Mouse (Mus musculus) heart, postnatal 25 days (tissue): ENCODE results near the gene Copz1. TPM values are rescaled to one million over a fixed set of nuclear protein-coding genes. Genes with fewer than 3 reads are reported as not detected.

Experiments used
- DNase-seq: peaks from one replicate; pipeline ENCODE4 v3.0.0; 2022; ENCODE audit warnings: low spot score
- intact Hi-C: fragments of 180-260 bp; cut with DNase I; formaldehyde crosslinking; loops from one replicate; pipeline ENCODE4 v1.15.1; 2025
- total RNA-seq, 2 experiments: library from RNA; stranded (reverse); gene quantifications; 2 replicates each; pipeline ENCODE4 v1.2.3; 2021

The Copz1 gene
- total RNA-seq, 2 experiments from 2014 or later: 51.8 to 53.4 TPM

- peak; percentile 81 for DNase-seq
- intact Hi-C loops: no loop called here
Measured at GRCm38 (mm10) chr15:103323455-103324247, 51.1 kb downstream of the Copz1 start.

GRCm38 (mm10) chr15:103333081-103333615 is 60.6 kb downstream of the Copz1 start:
- intact Hi-C loops: no loop called here
- DNase-seq: no peak

- DNase-seq: no peak
Measured at GRCm38 (mm10) chr15:103333738-103334137, 61.2 kb downstream of the Copz1 start.

GRCm38 (mm10) chr15:103334194-103334593 is 61.7 kb downstream of the Copz1 start:
- intact Hi-C loops: no loop called here
- no peak for DNase-seq

More at GRCm38 (mm10) chr15:103333738-103334137, 61.2 kb downstream of the Copz1 start:
- intact Hi-C loops: no loop called here

- intact Hi-C loops: no loop called here
- no peak for DNase-seq
Measured at GRCm38 (mm10) chr15:103335040-103335439, 62.5 kb downstream of the Copz1 start.

GRCm38 (mm10) chr15:103335488-103336235 is 63.1 kb downstream of the Copz1 start:
- intact Hi-C loops: no loop called here
- DNase-seq: no peak

GRCm38 (mm10) chr15:103336996-103337667 is 64.6 kb downstream of the Copz1 start:
- intact Hi-C loops: no loop called here
- no peak for DNase-seq

GRCm38 (mm10) chr15:103338829-103339165 is 66.3 kb downstream of the Copz1 start:
- intact Hi-C loops: no loop called here
- no peak for DNase-seq

- intact Hi-C loops: no loop called here
- no peak for DNase-seq
Measured at GRCm38 (mm10) chr15:103339166-103339960, 66.8 kb downstream of the Copz1 start.

- DNase-seq: no peak
- intact Hi-C loops: no loop called here
Measured at GRCm38 (mm10) chr15:103339961-103340337, 67.4 kb downstream of the Copz1 start, which contains the start of gene Zfp385a. Zfp385a (minus strand) TSS chr15:103340093.

GRCm38 (mm10) chr15:103340786-103341185 is 68.3 kb downstream of the Copz1 start:
- DNase-seq: no peak
- intact Hi-C loops: no loop called here

- DNase-seq: no peak
- intact Hi-C loops: no loop called here
Measured at GRCm38 (mm10) chr15:103341547-103341946, 69.0 kb downstream of the Copz1 start.

- DNase-seq: no peak
- intact Hi-C loops: no loop called here
Measured at GRCm38 (mm10) chr15:103342415-103342814, 69.9 kb downstream of the Copz1 start.

GRCm38 (mm10) chr15:103343008-103343407 is 70.5 kb downstream of the Copz1 start:
- DNase-seq: no peak
- intact Hi-C loops: no loop called here

- intact Hi-C loops: no loop called here
- no peak for DNase-seq
Measured at GRCm38 (mm10) chr15:103343556-103343955, 71.0 kb downstream of the Copz1 start.

GRCm38 (mm10) chr15:103345789-103346188 is 73.3 kb downstream of the Copz1 start:
- no peak for DNase-seq
- intact Hi-C loops: no loop called here

- DNase-seq: no peak
- intact Hi-C loops: loop anchor here (1.0 kb wide), 1 partner anchor 41 kb away; no protein-coding TSS in a partner anchor
Measured at GRCm38 (mm10) chr15:103347275-103347684, 74.8 kb downstream of the Copz1 start.
